Mouse (Mus musculus) testis, postnatal 14 days (tissue): ENCODE results near the gene Olfr678.
"Not testable (repeated sequence)": the region's sequence is repeated elsewhere in the genome, so short reads cannot be mapped to it uniquely, and the experiment has no call there.

Source experiments
- DNase-seq: peaks from one replicate; pipeline ENCODE4 v3.0.0; 2021; ENCODE audit warnings: low spot score

Gene Olfr678

DNA sequence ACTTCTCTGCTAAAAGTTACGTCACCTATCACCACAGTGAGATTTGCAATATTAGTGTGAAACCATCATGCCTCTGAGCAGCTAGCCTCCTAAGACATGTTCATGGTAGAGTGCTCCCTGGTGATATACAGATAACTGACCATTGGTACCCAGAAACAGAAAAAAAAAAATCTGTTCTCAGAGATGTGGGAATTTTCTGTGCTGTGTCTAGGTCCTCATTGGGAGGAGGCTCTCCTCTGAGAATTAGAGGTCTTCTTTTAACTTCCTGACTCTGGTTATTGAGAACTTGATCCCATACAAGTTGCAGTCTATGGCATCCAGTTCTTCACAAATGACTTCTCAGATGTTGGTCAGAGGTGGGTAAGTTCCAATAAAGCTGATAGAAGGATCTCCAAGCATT is at the start of gene Olfr678:
Gene Olfr678, plus strand, starts transcription at position 301 of the 400 bp plus-strand sequence.
- DNase-seq = no peak

DNA sequence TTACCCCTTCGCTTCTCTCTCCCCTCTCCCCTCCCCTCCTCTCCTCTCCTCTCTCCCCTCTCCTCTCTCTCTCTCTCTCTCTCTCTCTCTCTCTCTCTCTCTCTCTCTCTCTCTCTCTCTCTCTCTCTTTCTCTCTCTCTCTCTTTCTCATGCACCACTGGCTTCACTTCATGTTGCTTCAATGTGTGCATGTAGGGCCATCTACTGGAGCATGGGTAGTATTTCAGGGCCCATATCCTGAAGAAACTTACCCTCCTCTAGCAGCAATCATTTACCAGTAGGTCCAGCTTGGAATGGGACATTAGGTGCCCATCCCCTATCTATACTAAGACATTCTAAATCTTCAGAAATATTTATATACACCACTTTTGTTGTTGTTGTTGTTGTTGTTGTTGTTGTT is 41.7 kb upstream of the Olfr678 start:
- DNase-seq = no peak

DNA sequence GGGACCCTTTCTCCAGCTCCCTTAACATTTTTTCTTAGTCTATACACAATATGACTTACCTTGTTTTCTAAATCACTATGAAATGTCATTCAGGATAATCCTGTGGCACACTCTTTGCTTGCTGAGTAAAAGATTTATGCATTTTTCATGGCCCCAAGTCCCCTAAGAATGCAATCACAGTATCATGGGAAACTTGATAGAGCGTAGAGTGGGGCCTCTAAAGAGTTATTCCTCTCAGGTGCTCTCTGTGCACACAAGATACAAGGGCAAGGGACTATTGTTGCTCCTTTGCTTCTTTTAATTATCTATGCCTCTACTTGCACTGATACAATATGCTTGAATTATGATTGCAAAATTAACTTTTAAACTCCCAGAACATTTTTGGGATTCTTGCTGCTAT is 35.9 kb upstream of the Olfr678 start, which contains the start of gene Olfr675:
Gene Olfr675, minus strand, starts transcription at position 101 of the 400 bp plus-strand sequence.
- DNase-seq = no peak

DNA sequence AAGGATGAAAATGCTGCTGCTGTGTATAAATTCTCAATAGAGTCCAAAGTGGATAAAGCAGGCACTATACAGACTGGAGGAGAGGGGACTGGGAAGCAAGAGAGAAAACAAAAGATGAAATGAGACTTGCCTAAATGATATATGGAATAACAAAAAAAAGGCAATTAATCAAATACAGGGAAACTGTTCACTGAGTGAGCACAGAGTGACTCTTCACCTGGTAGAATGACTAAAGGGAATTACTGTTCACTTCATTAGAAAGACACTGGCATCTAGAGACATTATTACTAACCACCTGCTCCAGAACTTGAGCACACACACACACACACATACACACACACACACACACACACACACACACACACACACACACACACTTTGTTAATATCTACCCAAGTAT is 31.9 kb upstream of the Olfr678 start, which contains the start of gene Olfr676:
Gene Olfr676, plus strand, starts transcription at position 301 of the 400 bp plus-strand sequence.
- no peak for DNase-seq

DNA sequence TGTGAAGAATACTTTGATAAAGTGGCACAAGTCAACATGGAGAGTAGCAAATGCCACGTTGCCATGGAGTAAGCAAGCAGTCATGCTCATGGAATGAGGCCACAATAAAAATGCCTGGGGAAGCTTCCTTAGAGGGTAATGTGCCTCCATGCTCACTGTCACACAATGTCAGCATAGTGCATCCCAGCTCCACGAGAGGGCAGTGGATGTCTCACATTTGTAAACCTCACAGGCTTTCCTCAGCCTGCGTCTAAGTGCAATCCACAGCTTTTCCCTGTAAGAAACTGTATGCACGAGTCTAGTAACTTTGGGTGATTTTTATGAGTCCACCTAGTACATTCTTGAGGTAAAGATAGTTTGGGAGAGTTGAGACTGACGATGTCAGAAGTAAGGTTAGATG is 30.4 kb upstream of the Olfr678 start:
- not testable (repeated sequence) for DNase-seq

DNA sequence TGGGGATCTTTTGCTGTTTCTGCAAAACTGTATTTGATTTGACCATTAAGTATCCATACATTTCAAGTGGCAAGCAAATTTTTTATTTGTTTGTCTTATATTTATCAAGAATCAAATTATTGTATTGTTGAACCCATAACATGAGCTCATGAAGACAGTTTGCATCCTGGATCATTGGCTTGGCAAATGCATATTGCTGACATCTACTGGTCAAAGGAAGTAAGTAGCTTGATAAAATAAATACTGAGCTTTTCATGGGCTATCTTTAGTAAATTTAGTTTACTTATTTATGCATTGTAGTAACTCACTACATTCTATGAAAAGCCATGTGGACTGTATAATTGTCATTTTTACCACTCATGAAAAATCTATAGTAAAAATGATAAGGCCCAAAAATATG is 5.3 kb upstream of the Olfr678 start:
- no peak for DNase-seq

DNA sequence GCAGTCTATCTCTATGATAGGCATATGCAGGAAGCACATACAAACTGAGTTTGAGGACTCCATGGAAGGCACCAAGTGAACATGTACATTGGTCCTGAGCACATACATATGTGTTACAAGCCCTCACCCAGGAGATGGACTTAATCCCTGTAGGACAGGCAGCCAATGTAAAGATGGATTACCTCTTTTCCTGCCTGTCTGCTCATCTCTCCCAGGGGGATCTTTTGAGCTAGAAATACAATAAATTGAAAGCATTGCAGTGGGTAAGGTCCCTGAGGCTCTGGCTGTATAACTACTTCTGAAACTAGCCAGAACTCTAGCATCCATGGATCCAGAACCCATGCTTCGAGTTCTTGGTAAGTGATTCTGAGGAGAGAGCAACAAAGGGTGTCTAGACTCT is 16.6 kb downstream of the Olfr678 start, which contains the start of gene Olfr679:
Gene Olfr679, plus strand, starts transcription at position 301 of the 400 bp plus-strand sequence.
- no peak for DNase-seq

DNA sequence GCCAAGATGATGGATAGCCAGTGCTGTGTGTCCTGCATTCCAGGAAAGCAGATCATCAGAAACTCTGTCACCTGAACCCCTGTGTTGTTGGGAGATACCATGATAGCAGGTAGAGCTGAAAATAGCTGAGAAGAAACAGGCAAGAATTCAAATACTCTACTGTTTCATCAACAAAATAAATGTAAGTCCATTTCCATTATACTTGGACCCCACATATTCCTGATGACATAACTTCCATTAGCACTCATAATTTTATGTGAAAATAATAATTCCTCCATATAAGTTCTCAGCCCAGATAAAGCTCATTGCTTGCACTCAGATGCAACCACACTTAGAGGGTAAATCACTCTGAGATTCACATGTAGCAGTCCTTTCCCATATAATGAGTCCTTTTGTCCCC is 28.4 kb downstream of the Olfr678 start, which contains the start of gene Olfr680-ps1:
Gene Olfr680-ps1, minus strand, starts transcription at position 101 of the 400 bp plus-strand sequence.
- not testable (repeated sequence) for DNase-seq

DNA sequence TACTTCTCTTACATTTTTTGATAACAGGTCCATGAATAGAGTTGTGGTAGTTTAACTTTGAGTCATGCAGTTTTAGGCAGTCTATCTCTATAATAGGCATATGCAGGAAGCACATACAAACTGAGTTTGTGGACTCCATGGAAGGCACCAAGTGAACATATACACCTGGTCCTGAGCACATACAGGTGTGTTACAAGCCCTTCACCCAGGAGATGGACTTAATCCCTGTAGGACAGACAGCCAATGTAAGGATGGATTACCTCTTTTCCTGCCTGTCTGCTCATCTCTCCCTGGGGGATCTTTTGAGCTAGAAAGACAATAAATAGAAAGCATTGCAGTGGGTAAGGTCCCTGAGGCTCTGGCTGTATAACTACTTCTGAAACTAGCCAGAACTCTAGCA is 52.3 kb downstream of the Olfr678 start, which contains the start of gene Olfr681:
Gene Olfr681, plus strand, starts transcription at position 301 of the 400 bp plus-strand sequence.
- DNase-seq = no peak
